Mouse (Mus musculus): ENCODE results near the gene Lrp5. TPM values are rescaled to one million over a fixed set of nuclear protein-coding genes. Genes with fewer than 3 reads are reported as not detected.

Lrp5 gene
- total and polyA plus RNA-seq, 3 experiments = 16.1 to 31.9 TPM; not detected in 1

- peaks cover 5 to 11% of the 10 kb centered on the region in 2 experiments for H3K4me1 ChIP-seq (ENCODE audit: control insufficient read depth in 1 of 2, insufficient read depth in 2 of 2, low read length in 2 of 2)
- H3K36me3 ChIP-seq (ENCODE audit: control insufficient read depth in 1 of 2, insufficient read depth in 2 of 2, low read length in 2 of 2) = peaks cover 0 to 7% of the 10 kb centered on the region in 2 experiments; a peak in 2 of 4 replicates
- H3K9me3 ChIP-seq (replicated peaks; ENCODE audit: insufficient read depth, low read length) = no peaks in the 10 kb centered on the region
- H3K27ac ChIP-seq (ENCODE audit: control insufficient read depth, low read depth, low read length) = no peak overlapping the region
- no peak overlapping the region for H3K4me3 ChIP-seq (ENCODE audit: control insufficient read depth in 1 of 2, insufficient read depth in 1 of 2, low read depth in 2 of 2, low read length in 2 of 2)
- no peak for DNase-seq (ENCODE audit: low read depth, low spot score)
- H3K9ac ChIP-seq (ENCODE audit: control insufficient read depth, low read depth, low read length, poor library complexity, severe bottlenecking) = no peak overlapping the region
- no peaks in the 10 kb centered on the region for H3K27me3 ChIP-seq (ENCODE audit: control insufficient read depth in 1 of 2, insufficient read depth in 2 of 2, low read length in 2 of 2)
- H3K79me2 ChIP-seq (ENCODE audit: control insufficient read depth, insufficient read depth, low read length, poor library complexity) = no peaks in the 10 kb centered on the region
- no peak for TF ChIP-seq ZNF384 (IDR thresholded peaks at IDR 0.05; ENCODE audit: low read depth, low read length)
- no peak for TF ChIP-seq RAD21 (IDR thresholded peaks at IDR 0.05; ENCODE audit: low read depth, low read length)
- TF ChIP-seq ZKSCAN1 (IDR thresholded peaks at IDR 0.05; ENCODE audit: low read depth, low read length) = no peak
- no peak for TF ChIP-seq GABPA (IDR thresholded peaks at IDR 0.05; ENCODE audit: low read depth, low read length)
- no peak for TF ChIP-seq UBTF (IDR thresholded peaks at IDR 0.05; ENCODE audit: borderline replicate concordance, insufficient read depth, low read depth, low read length)
- no peak for TF ChIP-seq USF1 (IDR thresholded peaks at IDR 0.05; ENCODE audit: low read depth, low read length)
- no peak for TF ChIP-seq CTCF (IDR thresholded peaks at IDR 0.05 in 2 of 3, conservative IDR thresholded peaks at IDR 0.05 in 1 of 3; ENCODE audit: control insufficient read depth in 1 of 3, insufficient read depth in 1 of 3, low read depth in 2 of 3, low read length in 3 of 3, poor library complexity in 1 of 3, severe bottlenecking in 1 of 3)
- TF ChIP-seq HCFC1 (IDR thresholded peaks at IDR 0.05; ENCODE audit: low read depth, low read length) = no peak
- no peak for TF ChIP-seq MYB (IDR thresholded peaks at IDR 0.05; ENCODE audit: low read depth, low read length)
- no peak for TF ChIP-seq KAT2A (conservative IDR thresholded peaks at IDR 0.05; ENCODE audit: low read depth, low read length)
- no peak for TF ChIP-seq E2F4 (IDR thresholded peaks at IDR 0.05; ENCODE audit: borderline replicate concordance, low read depth, low read length)
- TF ChIP-seq ELF1 (IDR thresholded peaks at IDR 0.05; ENCODE audit: low read depth, low read length) = no peak
Observed at GRCm38 (mm10) chr19:3639561-3639960, 46.8 kb downstream of the Lrp5 start.

- Histone ChIP-seq H3K4me3 (ENCODE audit: control insufficient read depth in 1 of 2, insufficient read depth in 1 of 2, low read depth in 2 of 2, low read length in 2 of 2) (no peak overlapping the region), H3K36me3 (ENCODE audit: control insufficient read depth in 1 of 2, insufficient read depth in 2 of 2, low read length in 2 of 2) (peaks cover 0 to 7% of the 10 kb centered on the region in 2 experiments; a peak in 2 of 4 replicates), H3K27ac (ENCODE audit: control insufficient read depth, low read depth, low read length) (no peak overlapping the region), H3K79me2 (ENCODE audit: control insufficient read depth, insufficient read depth, low read length, poor library complexity) (no peaks in the 10 kb centered on the region), H3K4me1 (ENCODE audit: control insufficient read depth in 1 of 2, insufficient read depth in 2 of 2, low read length in 2 of 2) (peaks cover 5 to 12% of the 10 kb centered on the region in 2 experiments), H3K9ac (ENCODE audit: control insufficient read depth, low read depth, low read length, poor library complexity, severe bottlenecking) (no peak overlapping the region), H3K9me3 (replicated peaks; ENCODE audit: insufficient read depth, low read length) (no peaks in the 10 kb centered on the region), H3K27me3 (ENCODE audit: control insufficient read depth in 1 of 2, insufficient read depth in 2 of 2, low read length in 2 of 2) (no peaks in the 10 kb centered on the region)
- DNase-seq (ENCODE audit: low read depth, low spot score) = peak; percentile 14
- TF ChIP-seq MAFK (IDR thresholded peaks at IDR 0.05; ENCODE audit: borderline replicate concordance, low read depth, low read length) (no peak), TAL1 (IDR thresholded peaks at IDR 0.05; ENCODE audit: low read length) (no peak), ZNF384 (IDR thresholded peaks at IDR 0.05; ENCODE audit: low read depth, low read length) (no peak), NRF1 (IDR thresholded peaks at IDR 0.05; ENCODE audit: insufficient read depth, low read depth, low read length, poor library complexity, severe bottlenecking) (no peak), SMC3 (IDR thresholded peaks at IDR 0.05; ENCODE audit: low read depth, low read length) (no peak), EP300 (IDR thresholded peaks at IDR 0.05; ENCODE audit: low read depth in 1 of 2, low read length in 2 of 2) (no peak), USF2 (IDR thresholded peaks at IDR 0.05; ENCODE audit: borderline replicate concordance in 1 of 2, insufficient read depth in 1 of 2, low read depth in 1 of 2, low read length in 2 of 2) (no peak), MYB (IDR thresholded peaks at IDR 0.05; ENCODE audit: low read depth, low read length) (no peak), KAT2A (conservative IDR thresholded peaks at IDR 0.05; ENCODE audit: low read depth, low read length) (no peak), MEF2A (IDR thresholded peaks at IDR 0.05; ENCODE audit: extremely low read depth, insufficient replicate concordance, low read depth, low read length, poor library complexity, severe bottlenecking) (no peak), BHLHE40 (IDR thresholded peaks at IDR 0.05; ENCODE audit: borderline replicate concordance, low read depth, low read length) (no peak), RAD21 (IDR thresholded peaks at IDR 0.05; ENCODE audit: low read depth, low read length) (no peak), GATA1 (IDR thresholded peaks at IDR 0.05; ENCODE audit: low read depth, low read length) (no peak), MYC (IDR thresholded peaks at IDR 0.05; ENCODE audit: low read depth, low read length) (no peak), UBTF (IDR thresholded peaks at IDR 0.05; ENCODE audit: borderline replicate concordance, insufficient read depth, low read depth, low read length) (no peak), JUND (IDR thresholded peaks at IDR 0.05; ENCODE audit: low read depth, low read length) (no peak), USF1 (IDR thresholded peaks at IDR 0.05; ENCODE audit: low read depth, low read length) (no peak), SIN3A (IDR thresholded peaks at IDR 0.05; ENCODE audit: low read length) (no peak), E2F4 (IDR thresholded peaks at IDR 0.05; ENCODE audit: borderline replicate concordance, low read depth, low read length) (no peak), GABPA (IDR thresholded peaks at IDR 0.05; ENCODE audit: low read depth, low read length) (no peak)
Observed at GRCm38 (mm10) chr19:3638698-3639097, 47.7 kb downstream of the Lrp5 start.

All from MEL (cell line).